Mouse (Mus musculus) brain, adult 2 months (tissue): ENCODE measurements around the gene Olfr1375.
"Not testable (repeated sequence)": the region's sequence is repeated elsewhere in the genome, so short reads cannot be mapped to it uniquely, and the experiment has no call there.

ENCODE experiments used
- DNase-seq: peaks from one replicate; pipeline ENCODE4 v3.0.0; 2011; ENCODE audit warnings: low read depth, low spot score

Gene Olfr1375

DNA sequence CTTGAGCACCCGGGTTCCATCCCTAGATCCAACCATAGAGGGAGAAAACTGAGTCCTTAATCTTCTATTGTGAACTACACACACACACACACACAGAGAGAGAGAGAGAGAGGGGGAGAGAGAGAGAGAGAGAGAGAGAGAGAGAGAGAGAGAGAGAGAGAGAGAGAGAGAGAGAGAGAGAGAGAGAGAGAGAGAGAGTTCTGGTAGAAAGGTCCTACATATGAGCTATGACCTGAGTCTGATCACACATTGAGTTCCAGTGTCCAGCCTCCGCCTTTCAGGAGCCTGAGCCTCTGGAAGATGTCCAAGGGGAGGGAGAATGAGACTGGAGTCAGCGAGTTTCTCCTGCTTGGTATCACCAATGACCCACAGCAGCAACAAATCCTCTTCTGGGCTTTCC is at the start of gene Olfr1375:
TSS of gene Olfr1375 (plus strand) at position 301 of the 400 bp plus-strand sequence.
- DNase-seq = not testable (repeated sequence)

DNA sequence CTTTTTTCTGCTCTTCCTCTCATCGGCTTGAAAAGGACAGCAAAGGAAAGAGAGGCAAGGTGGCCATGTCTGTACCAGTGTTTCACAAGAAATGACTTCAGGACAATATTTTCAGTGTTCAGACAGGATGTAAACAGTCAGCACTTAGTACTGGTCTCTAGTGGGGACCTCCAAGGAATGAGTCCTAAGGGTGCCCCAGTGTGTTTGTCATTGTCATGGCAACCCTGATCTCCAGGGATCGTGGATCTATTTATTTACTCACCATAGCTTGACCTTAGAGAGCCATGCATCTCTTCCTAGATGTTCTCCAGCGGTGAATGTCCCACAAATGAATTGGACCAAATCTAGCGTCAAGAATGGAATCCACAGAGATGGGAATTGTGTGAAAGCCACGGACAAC is 44.6 kb upstream of the Olfr1375 start, which contains the start of gene Olfr51:
TSS of gene Olfr51 (plus strand) at position 301 of the 400 bp plus-strand sequence.
- DNase-seq = no peak

- peak; percentile 1 for DNase-seq
Measured at GRCm38 (mm10) chr11:51011821-51012220, 36.1 kb upstream of the Olfr1375 start.

DNA sequence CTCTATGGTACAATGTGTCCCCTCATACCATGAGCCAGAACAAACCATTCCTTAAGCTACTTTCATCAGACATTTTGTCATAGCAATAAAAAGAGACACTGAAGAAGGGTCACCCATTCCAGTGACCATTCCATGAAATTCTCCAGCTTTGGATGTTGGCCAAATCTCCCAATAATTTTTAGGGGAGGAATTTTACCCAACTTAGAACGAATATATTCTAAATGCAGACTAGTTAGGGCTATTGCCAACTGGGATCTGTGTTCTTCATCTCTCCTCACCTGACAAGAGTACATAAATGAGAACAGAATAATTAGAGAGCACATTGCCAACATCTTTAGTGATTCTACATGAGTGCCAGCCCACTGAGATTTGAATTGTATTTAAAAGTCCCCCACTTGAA is 34.0 kb upstream of the Olfr1375 start, which contains the start of gene Olfr54:
TSS of gene Olfr54 (plus strand) at position 301 of the 400 bp plus-strand sequence.
- DNase-seq = no peak

DNA sequence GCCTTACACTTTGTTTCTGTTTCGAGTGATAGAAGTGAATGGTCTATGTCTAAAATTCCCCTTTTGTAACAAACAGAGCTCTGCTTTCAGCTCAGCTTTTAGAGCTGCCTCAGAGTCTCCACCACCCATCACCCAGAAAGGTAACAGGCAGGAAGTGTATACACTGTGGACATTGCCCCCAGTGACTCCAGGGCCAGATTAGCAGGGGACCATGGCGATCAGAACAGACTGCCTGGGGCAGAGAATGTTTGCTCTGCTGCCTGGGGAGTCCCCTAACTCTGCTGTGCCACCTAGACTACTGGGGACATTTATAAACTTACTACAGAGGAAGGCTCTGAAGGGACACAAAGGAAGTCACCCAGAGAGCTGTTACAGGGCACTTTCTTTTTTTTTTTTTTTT is 31.6 kb upstream of the Olfr1375 start:
- no peak for DNase-seq

GRCm38 (mm10) chr11:51026811-51027210 is 21.1 kb upstream of the Olfr1375 start:
- not testable (repeated sequence) for DNase-seq

DNA sequence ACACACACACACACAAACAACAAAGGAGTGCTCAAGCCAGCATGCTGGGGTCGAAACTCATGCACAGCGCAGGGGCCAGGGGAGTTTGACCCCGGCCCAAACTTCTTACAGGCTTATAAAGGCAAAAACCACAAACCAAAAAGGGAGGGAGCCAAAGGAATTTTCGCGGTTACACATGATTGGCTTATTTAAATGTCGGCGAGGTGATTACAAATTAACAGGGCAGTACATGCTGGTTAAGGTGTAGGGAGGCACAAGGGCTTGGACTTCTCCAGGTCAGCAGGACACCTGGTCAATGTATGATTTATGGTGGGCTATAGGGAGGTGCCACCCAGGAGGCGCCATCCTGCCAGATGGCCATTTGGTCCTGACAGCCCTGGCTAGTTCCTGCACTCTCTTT is 18.5 kb upstream of the Olfr1375 start:
- DNase-seq = not testable (repeated sequence)

DNA sequence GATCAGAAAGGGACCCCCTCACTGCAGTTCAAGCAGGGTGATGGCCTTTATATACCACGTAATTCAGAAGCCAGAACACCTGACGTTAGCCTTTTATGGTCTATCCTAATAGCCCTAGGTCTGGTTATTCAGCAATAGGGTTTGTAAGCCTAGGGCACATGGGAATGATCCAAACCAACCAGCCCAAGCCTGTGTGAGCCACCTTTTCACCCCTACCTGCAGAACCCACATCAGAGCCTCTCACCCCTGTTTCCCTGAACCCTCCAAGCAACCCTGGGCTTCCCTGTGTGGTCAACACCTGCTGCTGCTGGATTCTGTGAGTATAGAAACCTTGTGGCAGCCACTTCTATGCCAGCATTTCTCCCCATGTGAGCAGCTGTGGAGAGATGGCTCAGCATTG is 17.7 kb upstream of the Olfr1375 start:
- DNase-seq = no peak

GRCm38 (mm10) chr11:51032851-51033250 is 15.1 kb upstream of the Olfr1375 start:
- DNase-seq = peak; percentile 22

- DNase-seq = not testable (repeated sequence)
Measured at GRCm38 (mm10) chr11:51034141-51034540, 13.8 kb upstream of the Olfr1375 start.

- no peak for DNase-seq
Measured at GRCm38 (mm10) chr11:51035951-51036350, 12.0 kb upstream of the Olfr1375 start.

GRCm38 (mm10) chr11:51044776-51045175 is 3.1 kb upstream of the Olfr1375 start:
- not testable (repeated sequence) for DNase-seq

DNA sequence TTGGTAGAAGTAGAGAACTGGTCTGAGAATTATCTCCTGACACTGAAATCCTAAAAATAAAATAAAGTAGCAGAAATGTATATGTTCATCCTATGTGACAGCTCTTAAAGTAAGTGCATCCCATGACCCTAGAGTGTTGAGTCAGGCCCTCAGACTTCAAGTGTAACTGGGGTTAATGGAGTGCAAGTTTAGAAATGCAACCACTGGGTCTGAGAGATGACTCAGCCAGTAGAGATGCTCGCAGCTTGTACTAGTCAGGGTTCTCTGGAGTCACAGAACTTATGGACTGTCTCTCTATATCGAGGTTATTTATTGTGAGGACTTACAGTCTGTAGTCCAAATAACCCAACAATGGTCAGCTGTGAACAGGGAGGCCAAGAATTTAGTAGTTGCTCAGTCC is 3.8 kb downstream of the Olfr1375 start:
- DNase-seq = no peak

DNA sequence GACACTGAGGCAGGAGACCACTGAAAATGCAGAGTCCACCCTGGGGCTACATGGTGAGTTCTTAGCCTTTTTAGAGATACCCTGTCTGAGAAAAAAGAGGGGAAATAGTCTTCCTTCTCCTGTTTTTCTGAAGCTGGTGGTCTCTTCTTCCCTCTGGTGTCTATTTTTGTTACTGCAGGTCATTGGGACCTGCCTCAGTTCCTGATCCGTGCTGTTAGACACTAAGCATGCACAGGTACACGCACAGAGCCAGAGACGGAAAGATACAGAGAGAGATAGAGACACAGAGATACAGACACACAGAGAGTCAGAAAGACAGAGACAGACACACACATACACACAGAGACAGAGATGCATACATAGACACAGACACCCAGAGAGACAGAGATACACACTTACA is 5.3 kb downstream of the Olfr1375 start:
- no peak for DNase-seq

DNA sequence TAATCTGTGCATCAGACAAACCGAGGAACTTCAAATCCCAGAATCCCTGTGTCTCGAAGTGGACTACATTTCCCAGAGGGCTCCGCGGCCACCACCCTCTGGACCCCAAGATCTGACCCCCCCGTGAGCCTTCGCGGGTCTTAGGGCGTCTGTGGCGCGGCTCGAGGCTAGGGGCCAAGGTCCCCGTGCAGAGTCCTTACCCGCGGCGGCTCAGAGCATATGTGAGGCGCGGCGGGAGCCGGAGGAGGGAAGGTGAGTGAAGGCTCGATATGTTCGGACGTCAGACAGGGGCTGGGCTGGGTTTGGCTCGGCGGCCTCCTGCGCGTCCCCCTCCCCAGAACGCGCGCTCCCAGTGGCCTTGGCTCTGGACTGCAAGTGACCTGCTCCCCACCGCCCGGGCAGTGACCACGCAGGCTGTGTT is 11.3 kb downstream of the Olfr1375 start, which contains the start of gene Zfp354a:
TSS of gene Zfp354a (plus strand) at position 107 of the 421 bp plus-strand sequence.
- DNase-seq = peak; percentile 95

- DNase-seq = no peak
Measured at GRCm38 (mm10) chr11:51059640-51060039, 11.7 kb downstream of the Olfr1375 start.

- DNase-seq = no peak
Measured at GRCm38 (mm10) chr11:51060981-51061380, 13.1 kb downstream of the Olfr1375 start.

DNA sequence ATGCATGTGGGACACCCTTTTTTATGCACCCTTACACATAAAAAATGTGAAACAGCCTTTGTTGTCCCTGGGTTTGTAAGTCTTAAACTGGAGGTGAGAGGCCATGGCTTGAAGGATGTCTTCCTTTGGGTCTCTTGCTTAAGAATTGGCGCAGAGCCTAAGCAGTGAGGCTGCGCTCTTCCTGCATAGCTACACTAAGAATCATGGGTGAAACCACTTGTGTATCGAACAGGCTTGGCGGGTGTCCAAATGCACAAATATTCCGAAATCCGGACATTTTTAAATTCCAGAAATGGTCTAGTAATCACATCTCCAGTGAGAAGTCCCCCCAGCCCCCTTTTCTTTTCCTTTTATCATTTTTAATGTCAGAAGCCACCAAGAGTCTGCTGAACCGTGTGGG is 15.4 kb downstream of the Olfr1375 start:
- no peak for DNase-seq

GRCm38 (mm10) chr11:51063841-51064240 is 15.9 kb downstream of the Olfr1375 start:
- DNase-seq = peak; percentile 75

- DNase-seq = peak; percentile 30
Measured at GRCm38 (mm10) chr11:51084527-51084926, 36.6 kb downstream of the Olfr1375 start.

DNA sequence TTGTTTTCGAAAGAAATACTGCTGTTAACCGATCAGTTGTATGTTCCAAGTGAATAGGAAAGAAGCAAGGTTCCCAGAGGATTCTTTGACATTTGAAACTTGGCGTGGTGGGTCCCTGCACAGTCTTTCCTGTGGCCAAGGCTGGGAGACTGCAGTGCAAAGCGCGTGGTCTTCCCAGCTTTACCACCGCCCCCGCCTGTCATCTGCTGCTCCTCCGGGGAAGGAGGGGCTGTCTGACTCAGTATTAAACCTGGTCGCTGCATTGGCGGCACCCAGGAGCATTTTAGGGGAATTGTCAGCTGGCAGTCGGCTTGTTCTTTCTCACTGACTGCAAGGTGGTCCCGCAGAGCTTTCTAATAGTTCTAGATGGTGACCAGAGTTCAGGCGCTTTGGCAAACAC is 37.4 kb downstream of the Olfr1375 start:
- DNase-seq = peak; percentile 48
